Mouse (Mus musculus) liver, embryonic 14.5 days (tissue): ENCODE results near the gene Sohlh2. TPM values are rescaled to one million over a fixed set of nuclear protein-coding genes. Genes with fewer than 3 reads are reported as not detected.

ENCODE experiments used
- ATAC-seq: fragments of 200-750 bp; cut with Nextera tagmentation; 2 replicates; pipeline ENCODE4 v1.8.0; 2017; ENCODE audit warnings: moderate number of reproducible peaks, mild to moderate bottlenecking, moderate library complexity; ENCODE audit not compliant: insufficient read depth
- DNase-seq, 3 experiments: peaks; one replicate each; pipeline ENCODE4 v3.0.0-alpha.2; 2012 to 2013; ENCODE audit warnings: low read depth in 3 of 3, low spot score in 3 of 3
- H3K27ac ChIP-seq: fragments of 300-500 bp; sonication (generic); 2 replicates; pipeline ENCODE4 v1.5.1; 2014; ENCODE audit warnings: moderate library complexity, mild to moderate bottlenecking, control low read depth, inconsistent platforms
- H3K27me3 ChIP-seq: fragments of 300-500 bp; sonication (generic); 2 replicates; pipeline ENCODE4 v1.6.1; 2014; ENCODE audit warnings: mild to moderate bottlenecking, low read length, moderate library complexity; ENCODE audit not compliant: control insufficient read depth, insufficient read depth
- H3K36me3 ChIP-seq: fragments of 300-500 bp; sonication (generic); replicated peaks from 2 replicates; pipeline ENCODE4 v1.6.1; 2014; ENCODE audit warnings: low read depth; ENCODE audit not compliant: control insufficient read depth, insufficient read depth
- H3K4me1 ChIP-seq, 2 experiments: fragments of 200-500 bp in 1 of 2; fragments of 300-500 bp in 1 of 2; sonication (generic) in 1 of 2; replicated peaks; 2 replicates each; pipeline ENCODE4 v1.6.1; 2012 to 2014; ENCODE audit warnings: antibody characterized with exemption in 1 of 2, inconsistent platforms in 1 of 2, low read length in 1 of 2; ENCODE audit not compliant: control insufficient read depth in 2 of 2, insufficient read depth in 2 of 2
- H3K4me2 ChIP-seq: fragments of 300-500 bp; sonication (generic); 2 replicates; pipeline ENCODE4 v1.6.1; 2014; ENCODE audit warnings: low read depth, mild to moderate bottlenecking, control low read depth, moderate library complexity
- H3K4me3 ChIP-seq, 2 experiments: fragments of 200-500 bp in 1 of 2; fragments of 300-500 bp in 1 of 2; sonication (generic) in 1 of 2; 2 replicates each; pipeline ENCODE4 v1.5.1; 2012 to 2014; ENCODE audit warnings: low read depth in 2 of 2, low read length in 2 of 2, mild to moderate bottlenecking in 2 of 2, control low read depth in 1 of 2, inconsistent platforms in 1 of 2, moderate library complexity in 1 of 2; ENCODE audit not compliant: insufficient read depth in 1 of 2
- H3K9ac ChIP-seq: fragments of 300-500 bp; sonication (generic); replicated peaks from 2 replicates; pipeline ENCODE4 v1.6.1; 2014; ENCODE audit warnings: mild to moderate bottlenecking, control low read depth, moderate library complexity
- H3K9me3 ChIP-seq: fragments of 300-500 bp; sonication (generic); 2 replicates; pipeline ENCODE4 v1.6.1; 2016; ENCODE audit warnings: low read length, mixed read lengths; ENCODE audit not compliant: control insufficient read depth
- CTCF ChIP-seq: IDR thresholded peaks from 2 replicates; pipeline ENCODE4 v1.5.1; 2016; ENCODE audit warnings: antibody characterized with exemption, low read depth, control low read depth
- EP300 ChIP-seq: IDR thresholded peaks from 2 replicates; pipeline ENCODE4 v1.6.1; 2016; ENCODE audit warnings: antibody characterized with exemption, low read depth
- WGBS: fragments of 180-500 bp; shearing (Covaris S2); extraction: QIAGEN DNeasy Blood & Tissue Kit; methylation state at CpG from one replicate; pipeline ENCODE4 v1.1.7; 2014; ENCODE audit not compliant: insufficient replicate concordance; 5-methylcytosine and 5-hydroxymethylcytosine counted together
- polyA plus RNA-seq, 2 experiments: library from polyadenylated mRNA; depleted of rRNA in 1 of 2; stranded (reverse) in 1 of 2; unstranded in 1 of 2; fragments of >200 nt; fragmentation: Nextera tagmentation in 1 of 2; extraction: Ambion mirVana in 1 of 2; gene quantifications; 2 replicates each; pipeline versions ENCODE4 v1.2.1 to v1.2.3; 2012 to 2014

Gene Sohlh2
- polyA plus RNA-seq, 2 experiments: not detected

DNA sequence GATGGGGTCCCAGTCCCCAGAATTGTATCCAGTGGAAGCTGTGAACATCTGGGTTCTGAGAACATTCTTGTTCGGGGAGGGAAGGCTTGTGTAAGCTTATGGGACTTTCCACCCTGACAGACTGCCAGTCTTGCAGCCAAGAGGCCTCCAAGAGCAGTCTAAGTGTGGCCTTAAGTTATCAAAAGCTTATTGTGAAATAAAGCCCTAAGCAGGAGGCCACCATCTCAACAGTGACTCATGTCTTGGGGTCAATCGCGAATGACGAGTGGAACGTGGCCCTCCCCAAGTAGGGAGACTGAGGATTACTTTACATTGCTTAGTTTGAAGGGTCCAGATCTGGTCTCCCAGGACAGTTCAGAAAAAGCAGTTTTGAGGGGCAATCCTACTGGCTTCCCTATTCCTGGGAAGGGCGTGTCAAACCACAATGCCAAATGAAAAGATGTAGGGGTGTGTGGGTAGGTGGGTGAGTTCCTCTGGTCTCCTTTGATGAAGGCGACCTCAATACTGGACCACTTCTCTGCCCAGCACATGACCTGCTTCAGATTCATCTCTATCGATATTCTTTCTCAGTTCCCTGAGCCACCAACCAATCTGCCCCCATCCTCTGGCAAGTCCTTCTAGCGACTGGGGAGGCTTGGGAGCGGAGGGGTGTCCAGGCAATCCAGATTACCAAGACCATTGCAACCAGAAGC is 60.0 kb downstream of the Sohlh2 start, which contains the start of gene Dclk1:
Dclk1 (plus strand) TSS at position 635 of the 692 bp plus-strand sequence.
- no peak within 1 kb of the TSS; a peak in 2 of 4 replicates for H3K4me3 ChIP-seq
- H3K27ac ChIP-seq: no peak within 1 kb of the TSS
- WGBS: 28% methylated on average over 10 of the region's 10 CpGs
- no peaks in the 10 kb centered on the region for H3K4me1 ChIP-seq
- no peak for ATAC-seq
- no peaks in the 10 kb centered on the region for H3K9me3 ChIP-seq
- no peak within 1 kb of the TSS for H3K9ac ChIP-seq
- TF ChIP-seq EP300: no peak
- no peak for TF ChIP-seq CTCF
- DNase-seq: no peak
- peaks cover 9% of the 10 kb centered on the region for H3K27me3 ChIP-seq
- no peak within 1 kb of the TSS for H3K4me2 ChIP-seq
- no peaks in the 10 kb centered on the region for H3K36me3 ChIP-seq

DNA sequence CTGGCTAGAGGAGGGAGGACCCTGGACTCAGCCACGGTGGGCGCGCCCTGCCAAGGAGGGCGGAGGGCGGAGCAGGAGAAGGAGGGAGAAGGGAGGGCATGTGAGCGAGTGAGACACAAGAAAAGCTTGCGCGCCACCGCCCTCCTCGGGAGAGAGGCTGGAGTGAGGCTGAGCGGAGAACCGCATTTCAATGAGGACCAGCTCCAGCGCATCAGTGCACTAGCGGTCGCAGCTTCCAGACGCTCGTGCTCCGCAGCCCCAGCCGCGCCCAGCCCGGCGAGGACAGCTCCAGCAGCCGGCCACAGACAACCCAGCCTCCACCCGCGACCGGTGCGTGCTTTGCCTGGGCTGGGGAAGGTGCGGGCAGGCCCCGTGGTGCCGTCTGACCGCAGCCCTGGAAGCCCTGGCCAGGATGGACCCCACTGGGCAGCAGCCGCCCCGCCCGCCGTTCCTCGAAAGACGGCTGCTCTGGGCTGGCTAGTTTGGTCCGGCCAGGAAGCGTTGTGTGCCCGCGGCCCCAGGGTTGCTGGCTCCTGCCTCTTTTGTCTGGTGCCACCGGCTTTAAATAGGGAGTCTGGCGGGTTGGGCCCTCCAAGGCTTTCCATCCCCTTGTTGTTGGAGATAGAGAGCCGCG is 60.7 kb downstream of the Sohlh2 start:
- Histone ChIP-seq H3K4me2 (no peak overlapping the region), H3K27ac (no peak overlapping the region), H3K9ac (no peak overlapping the region), H3K27me3 (peaks cover 9% of the 10 kb centered on the region), H3K9me3 (no peaks in the 10 kb centered on the region), H3K36me3 (no peaks in the 10 kb centered on the region), H3K4me3 (no peak overlapping the region; a peak in 2 of 4 replicates), H3K4me1 (no peaks in the 10 kb centered on the region)
- DNase-seq (no peak), ATAC-seq (no peak)
- no peak for TF ChIP-seq CTCF
- TF ChIP-seq EP300: no peak
- WGBS: 2% methylated on average over 42 of the region's 45 CpGs

- no peak for DNase-seq
- no peak for ATAC-seq
Measured at GRCm38 (mm10) chr3:55243056-55243471, 61.2 kb downstream of the Sohlh2 start.

GRCm38 (mm10) chr3:55244087-55244486 is 62.3 kb downstream of the Sohlh2 start:
- TF ChIP-seq EP300 (no peak), CTCF (no peak)
- Histone ChIP-seq H3K4me3 (no peak overlapping the region), H3K27me3 (peaks cover 9% of the 10 kb centered on the region), H3K9ac (no peak overlapping the region), H3K36me3 (no peaks in the 10 kb centered on the region), H3K9me3 (no peaks in the 10 kb centered on the region), H3K4me1 (no peaks in the 10 kb centered on the region), H3K27ac (no peak overlapping the region), H3K4me2 (no peak overlapping the region)
- no peak for ATAC-seq
- DNase-seq: no peak
- WGBS: 47% methylated on average over 6 of the region's 6 CpGs

More at GRCm38 (mm10) chr3:55243056-55243471, 61.2 kb downstream of the Sohlh2 start:
- Histone ChIP-seq H3K36me3 (no peaks in the 10 kb centered on the region), H3K9ac (no peak overlapping the region), H3K4me1 (no peaks in the 10 kb centered on the region), H3K4me3 (no peak overlapping the region; a peak in 2 of 4 replicates), H3K4me2 (no peak overlapping the region), H3K27me3 (peaks cover 9% of the 10 kb centered on the region), H3K9me3 (no peaks in the 10 kb centered on the region), H3K27ac (no peak overlapping the region)
- no peak for TF ChIP-seq EP300
- no peak for TF ChIP-seq CTCF
- 10% methylated on average over 8 of the region's 8 CpGs for WGBS

GRCm38 (mm10) chr3:55246618-55247272 is 64.9 kb downstream of the Sohlh2 start:
- Histone ChIP-seq H3K4me1 (no peaks in the 10 kb centered on the region), H3K27ac (no peak overlapping the region), H3K27me3 (peaks cover 9% of the 10 kb centered on the region), H3K4me2 (no peak overlapping the region), H3K36me3 (no peaks in the 10 kb centered on the region), H3K4me3 (no peak overlapping the region), H3K9me3 (no peaks in the 10 kb centered on the region), H3K9ac (no peak overlapping the region)
- 69% methylated on average over 12 of the region's 12 CpGs for WGBS
- DNase-seq: no peak
- TF ChIP-seq CTCF: no peak
- TF ChIP-seq EP300: no peak
- ATAC-seq: no peak
